Mouse (Mus musculus) CD4-positive naive resting alpha-beta T cell, adult 76 days (primary cell): ENCODE measurements around the gene Gm8281. TPM values are rescaled to one million over a fixed set of nuclear protein-coding genes. Genes with fewer than 3 reads are reported as not detected.

ENCODE experiments used
- total RNA-seq: library from RNA; stranded (reverse); gene quantifications from one replicate; pipeline ENCODE4 v1.2.4, GENCODE M21; 2023

The Gm8281 gene
- not detected for total RNA-seq

GRCm38 (mm10) chr14:5070611-5071490 is at the start of gene Gm8281:
TSS of gene Gm8281 (plus strand) at chr14:5071040.

GRCm38 (mm10) chr14:5050329-5050728 is 20.5 kb upstream of the Gm8281 start, which contains the start of gene 4930555G01Rik:
TSS of gene 4930555G01Rik (plus strand) at chr14:5050629.

GRCm38 (mm10) chr14:5131219-5131618 is 60.4 kb downstream of the Gm8281 start, which contains the start of gene Gm8279:
TSS of gene Gm8279 (plus strand) at chr14:5131519.

Other genes starting within 250 kb of the Gm8281 start
- not detected for gene Gm3269, start 232.9 kb upstream of the Gm8281 start, total RNA-seq
- not detected for gene Gm3264, start 215.5 kb upstream of the Gm8281 start, total RNA-seq
- gene Gm3278, start 178.6 kb upstream of the Gm8281 start, total RNA-seq: not detected
- gene Gm8297, start 87.1 kb upstream of the Gm8281 start, total RNA-seq: not detected
- gene Gm3298, start 55.1 kb upstream of the Gm8281 start, total RNA-seq: not detected
- gene 4930555G01Rik, start 20.4 kb upstream of the Gm8281 start, total RNA-seq: not detected
- gene Gm8279, start 60.5 kb downstream of the Gm8281 start, total RNA-seq: not detected
- gene Gm3317, start 93.5 kb downstream of the Gm8281 start, total RNA-seq: not detected
- not detected for gene Gm8271, start 114.8 kb downstream of the Gm8281 start, total RNA-seq
- not detected for gene Gm3526, start 189.5 kb downstream of the Gm8281 start, total RNA-seq